Mouse (Mus musculus): ENCODE data around the gene Ppp1r12a.
"Not testable (repeated sequence)": the region's sequence is repeated elsewhere in the genome, so short reads cannot be mapped to it uniquely, and the experiment has no call there.

Ppp1r12a gene

GRCm38 (mm10) chr10:108202126-108202525 lies 40.1 kb downstream of the Ppp1r12a start:
- no peak for DNase-seq

DNA sequence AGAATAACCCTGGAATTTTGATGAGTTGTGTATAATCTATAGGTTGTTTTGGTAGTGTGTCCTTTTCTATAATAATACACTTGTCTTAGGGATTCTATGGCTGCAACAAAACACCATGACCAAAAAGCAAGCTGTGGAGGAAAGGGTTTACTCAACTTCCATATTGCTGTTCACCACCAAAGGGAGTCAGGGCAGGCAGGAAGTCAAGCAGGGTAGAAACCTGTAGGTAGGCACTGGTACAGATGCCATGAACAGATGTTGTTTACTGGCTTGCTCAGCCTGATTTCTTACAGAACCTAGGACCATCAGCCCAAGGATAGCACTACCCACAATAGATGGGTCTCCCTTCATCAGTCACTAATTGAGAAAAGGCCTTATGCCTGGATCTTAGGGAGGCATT lies 41.4 kb downstream of the Ppp1r12a start:
- no peak for DNase-seq

GRCm38 (mm10) chr10:108209396-108209795 lies 47.4 kb downstream of the Ppp1r12a start:
- no peak for DNase-seq

GRCm38 (mm10) chr10:108224413-108224812 lies 62.4 kb downstream of the Ppp1r12a start:
- no peak for DNase-seq

DNA sequence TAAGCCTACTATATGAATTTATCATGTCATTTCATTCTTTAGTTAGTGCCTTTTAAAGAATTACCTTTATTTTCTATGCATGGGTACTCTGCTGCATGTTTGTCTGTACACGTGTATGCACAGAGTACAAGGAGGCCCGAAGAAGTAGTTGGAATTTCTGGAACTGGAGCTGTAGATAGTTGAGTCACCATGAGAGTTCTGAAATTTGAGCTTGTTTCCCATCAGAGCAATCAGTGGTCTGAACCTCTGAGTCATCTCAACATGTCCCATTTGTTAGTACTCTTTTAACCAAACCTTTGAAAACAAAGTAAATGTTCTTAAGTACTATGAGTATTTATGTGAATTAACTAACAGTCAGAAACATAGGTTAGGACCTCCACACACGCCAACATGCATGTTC lies 75.1 kb downstream of the Ppp1r12a start:
- no peak for DNase-seq

GRCm38 (mm10) chr10:108239061-108239460 lies 77.1 kb downstream of the Ppp1r12a start:
- no peak for DNase-seq

DNA sequence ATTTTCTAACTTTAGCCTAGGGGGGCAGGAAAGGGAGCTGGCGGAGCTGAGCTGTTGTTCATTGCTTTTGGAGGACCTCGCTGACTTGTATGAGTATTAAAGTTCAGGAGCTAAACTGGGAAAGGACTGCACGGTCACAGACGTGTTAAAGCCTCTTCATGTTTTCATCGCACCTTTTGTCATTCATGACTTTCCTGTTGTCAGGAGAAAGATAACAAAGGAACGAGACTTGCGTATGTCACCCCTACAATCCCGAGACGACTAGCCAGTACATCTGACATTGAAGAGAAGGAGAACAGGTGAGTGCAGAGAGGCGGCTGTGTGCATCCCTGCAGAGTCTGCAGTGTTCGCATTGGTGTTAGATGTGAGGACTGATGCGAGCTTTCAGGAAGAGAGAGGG lies 88.7 kb downstream of the Ppp1r12a start:
- DNase-seq = no peak

DNA sequence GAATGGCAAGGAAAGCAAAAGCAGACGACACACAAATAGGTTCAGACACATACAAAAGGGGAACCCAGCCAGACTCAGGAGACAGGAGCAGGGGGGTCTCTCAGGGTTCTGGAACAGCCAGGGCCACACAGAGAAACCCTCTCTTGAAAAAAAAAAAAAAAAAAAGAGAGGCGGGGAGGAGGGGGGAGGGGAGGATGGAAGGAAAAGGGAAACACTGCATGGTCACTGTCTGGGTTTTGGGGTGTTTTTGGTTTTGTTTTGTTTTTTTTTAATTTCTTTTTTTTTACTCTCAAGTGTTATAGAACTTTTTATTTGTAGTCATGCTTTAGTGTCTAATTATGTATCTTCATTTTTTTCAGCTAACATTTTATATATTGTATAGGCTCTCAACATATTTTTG lies 89.2 kb downstream of the Ppp1r12a start:
- no peak for DNase-seq

GRCm38 (mm10) chr10:108255812-108256376 lies 93.9 kb downstream of the Ppp1r12a start:
- no peak for DNase-seq

DNA sequence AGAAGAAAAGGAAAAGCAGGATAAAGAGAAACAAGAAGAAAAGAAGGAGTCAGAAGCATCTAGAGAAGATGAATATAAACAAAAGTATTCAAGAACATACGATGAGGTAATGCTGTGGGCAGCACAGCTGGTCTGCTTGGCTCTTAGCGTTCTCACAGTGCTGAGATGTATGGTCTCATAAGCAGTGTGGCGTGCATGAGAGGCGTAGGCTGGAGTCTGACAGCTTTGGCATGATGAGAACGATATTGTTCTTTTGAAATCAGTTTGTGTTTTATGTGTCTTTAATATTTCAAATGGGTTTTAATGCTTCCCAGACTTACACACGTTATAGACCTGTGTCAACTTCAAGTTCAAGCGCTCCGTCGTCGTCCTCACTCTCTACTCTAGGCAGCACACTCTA lies 98.9 kb downstream of the Ppp1r12a start:
- no peak for DNase-seq

- no peak for DNase-seq
Observed at GRCm38 (mm10) chr10:108264641-108265040, 102.6 kb downstream of the Ppp1r12a start.

DNA sequence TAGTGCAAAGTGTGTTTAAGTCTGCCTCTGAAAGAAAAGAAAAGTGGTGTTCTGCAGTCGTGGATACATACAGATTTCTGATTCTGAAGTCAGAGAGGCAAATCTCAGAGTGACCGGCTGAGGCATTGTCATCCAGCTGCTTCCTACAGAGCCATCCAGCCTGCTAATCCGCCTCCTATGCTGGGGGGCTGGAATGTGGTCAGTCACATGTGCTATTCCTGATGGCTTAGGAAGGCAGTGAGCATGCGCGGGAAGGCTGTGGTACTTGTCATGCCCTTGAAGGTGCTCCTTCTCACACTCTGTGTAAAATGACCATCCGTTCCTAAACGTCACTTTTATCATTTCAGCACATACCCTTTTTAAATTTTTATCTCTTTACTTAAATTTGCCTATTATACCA lies 109.2 kb downstream of the Ppp1r12a start:
- DNase-seq = no peak

- DNase-seq = no peak
Observed at GRCm38 (mm10) chr10:108276678-108277077, 114.7 kb downstream of the Ppp1r12a start.

DNA sequence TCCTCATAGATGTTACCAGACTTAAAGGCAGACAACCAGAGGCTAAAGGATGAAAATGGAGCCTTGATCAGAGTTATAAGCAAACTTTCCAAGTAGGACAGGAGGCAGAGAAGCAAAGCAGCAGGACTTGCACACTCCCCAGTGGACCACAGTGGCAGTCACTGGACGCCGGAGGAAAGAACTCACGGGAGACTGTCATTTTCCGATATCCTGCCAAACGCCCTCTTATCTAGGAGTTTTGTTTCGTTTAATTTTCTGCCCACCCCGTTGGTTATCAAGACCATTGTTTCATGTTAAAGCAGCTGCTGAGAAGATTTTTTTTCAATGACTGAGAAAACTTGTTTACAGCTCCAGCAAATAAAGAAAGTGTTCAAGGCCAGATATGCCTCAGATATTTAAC lies 115.2 kb downstream of the Ppp1r12a start:
- no peak for DNase-seq

DNA sequence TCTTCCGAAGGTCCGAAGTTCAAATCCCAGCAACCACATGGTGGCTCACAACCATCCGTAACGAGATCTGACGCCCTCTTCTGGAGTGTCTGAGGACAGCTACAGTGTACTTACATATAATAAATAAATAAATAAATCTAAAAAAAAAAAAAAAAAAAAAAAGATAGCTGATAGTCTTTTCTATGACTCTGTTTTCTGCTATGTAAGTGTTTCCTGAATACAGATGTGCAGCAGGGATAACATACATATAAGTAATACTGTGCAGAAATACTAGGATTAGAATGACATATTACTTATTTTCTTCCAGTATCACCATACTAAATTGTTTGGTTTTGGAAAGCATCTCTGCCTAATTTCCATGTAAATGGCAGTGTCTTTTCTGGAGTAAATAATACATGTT lies 119.1 kb downstream of the Ppp1r12a start:
- not testable (repeated sequence) for DNase-seq

GRCm38 (mm10) chr10:108282351-108282750 lies 120.4 kb downstream of the Ppp1r12a start:
- DNase-seq = no peak

DNA sequence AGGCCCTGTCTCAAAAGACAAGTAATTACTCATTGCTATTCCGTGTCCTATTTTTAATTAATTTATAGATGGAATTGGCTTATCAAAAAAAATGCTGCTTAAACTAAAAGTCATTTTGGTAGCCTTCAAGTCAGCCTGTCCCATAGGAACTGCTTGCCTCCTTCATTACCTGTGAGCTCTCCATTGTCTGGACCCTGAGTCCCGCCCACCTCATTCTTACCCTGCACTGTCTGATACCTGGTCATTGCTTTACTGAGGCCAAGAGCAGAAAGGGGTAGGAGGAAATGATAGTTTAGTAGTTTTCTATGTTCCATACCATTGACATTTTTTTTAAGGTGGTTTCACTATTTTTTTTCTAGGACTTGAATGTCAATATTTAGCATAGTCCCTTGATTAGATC lies 121.4 kb downstream of the Ppp1r12a start:
- no peak for DNase-seq

GRCm38 (mm10) chr10:108283837-108284236 lies 121.8 kb downstream of the Ppp1r12a start:
- DNase-seq = no peak

- DNase-seq = no peak
Observed at GRCm38 (mm10) chr10:108284445-108284844, 122.5 kb downstream of the Ppp1r12a start.

DNA sequence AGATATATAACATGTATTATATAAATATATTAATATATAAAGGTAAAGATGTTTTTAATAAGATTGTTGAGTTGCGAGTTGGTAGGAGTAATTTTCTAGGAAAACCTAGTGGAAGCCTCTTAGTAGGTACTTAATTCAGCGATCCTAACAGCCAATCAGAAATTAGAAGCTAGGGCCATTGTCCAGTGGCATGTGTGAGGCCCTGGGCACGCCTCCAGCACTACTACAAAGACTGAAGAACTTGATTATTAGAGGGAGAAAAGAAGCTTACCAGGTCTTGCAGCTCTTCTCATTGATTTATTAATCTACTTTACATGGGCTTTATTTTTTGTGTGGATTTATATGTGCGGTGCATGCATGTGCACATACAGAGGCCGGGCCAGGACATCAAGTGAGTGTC lies 123.0 kb downstream of the Ppp1r12a start:
- DNase-seq = no peak

DNA sequence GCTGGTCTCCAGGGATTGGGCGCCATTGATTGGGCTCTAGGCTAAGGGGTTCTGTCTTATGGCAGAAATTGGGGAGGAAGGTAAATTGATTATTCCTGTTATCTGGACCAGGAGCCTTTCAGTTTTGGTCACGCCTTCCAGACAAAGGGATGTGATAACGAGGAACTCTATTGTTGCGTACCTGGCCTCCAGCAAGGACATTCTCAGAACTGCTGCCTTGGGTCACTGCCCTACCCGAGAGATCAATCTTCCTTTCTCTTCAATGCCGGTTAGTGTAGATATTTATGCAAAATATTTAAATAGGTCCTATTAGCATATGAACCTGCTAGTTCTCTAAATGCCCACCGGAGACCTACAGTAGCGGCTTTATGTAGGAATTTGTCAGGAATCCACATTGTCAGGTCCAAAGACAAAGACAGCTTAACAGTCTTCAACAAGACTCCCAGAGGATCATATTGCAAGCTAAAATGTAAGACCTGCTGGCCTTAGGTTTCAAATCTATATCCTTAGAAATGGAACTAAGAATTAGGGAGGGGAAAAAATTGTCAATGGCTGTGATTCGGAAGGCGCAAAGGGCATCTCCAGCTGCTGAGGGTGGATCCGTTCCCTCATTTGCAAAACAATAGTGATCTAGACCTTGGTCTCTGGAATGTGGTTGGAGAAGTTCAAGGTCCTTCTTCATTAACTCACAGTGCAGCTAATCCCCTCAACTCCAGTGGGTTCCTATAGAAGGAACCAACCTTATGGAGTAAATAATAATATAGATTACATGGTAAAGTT lies 124.9 kb downstream of the Ppp1r12a start:
- DNase-seq = no peak

DNA sequence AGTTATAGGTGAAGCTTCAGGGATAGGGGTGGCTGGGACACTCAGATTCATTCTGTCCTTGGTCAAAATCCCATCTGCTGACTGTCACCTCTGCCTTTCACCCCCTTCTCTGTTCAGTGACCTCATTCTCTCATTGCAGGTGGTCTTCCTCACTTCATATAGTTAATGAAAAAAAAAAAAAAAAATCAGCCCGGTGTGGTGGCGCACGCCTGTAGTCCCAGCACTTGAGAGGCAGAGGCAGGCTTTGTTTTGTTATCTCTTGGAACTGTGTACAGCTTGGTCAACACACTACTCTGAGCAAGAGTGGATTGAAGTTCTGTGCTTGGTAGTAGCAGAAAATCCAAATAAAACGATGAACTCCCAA lies 125.4 kb downstream of the Ppp1r12a start:
- no peak for DNase-seq

DNA sequence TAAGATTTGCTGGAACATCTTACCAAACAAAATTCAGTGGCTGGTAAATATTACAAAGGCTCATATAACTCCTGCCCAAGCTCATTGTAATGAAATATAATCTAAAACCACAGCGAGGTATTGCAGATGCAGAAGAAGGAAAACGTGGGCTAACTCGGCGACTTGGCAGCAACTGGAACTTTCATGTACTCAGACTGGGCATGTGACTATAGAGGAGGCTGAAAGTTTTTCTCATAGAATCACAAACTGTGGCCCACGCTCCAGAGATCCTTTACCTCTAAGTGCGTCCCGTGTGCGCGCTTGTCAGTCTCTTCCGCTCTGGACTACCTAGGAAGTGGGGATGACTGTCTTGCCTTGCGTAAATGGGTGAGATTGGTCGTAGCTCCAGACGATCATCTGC lies 128.1 kb downstream of the Ppp1r12a start:
- DNase-seq = no peak

GRCm38 (mm10) chr10:108291688-108292471 lies 129.9 kb downstream of the Ppp1r12a start:
- no peak for DNase-seq
